Mouse (Mus musculus) gastrocnemius, adult 2 months (tissue): ENCODE measurements around the gene Dgki. TPM values are rescaled to one million over a fixed set of nuclear protein-coding genes. Genes with fewer than 3 reads are reported as not detected.

ENCODE experiments used
- DNase-seq: peaks from one replicate; pipeline ENCODE4 v3.0.0; 2022
- H3K27ac ChIP-seq: fragments of 200-600 bp; 2 replicates; pipeline ENCODE4 v1.8.1; 2022; ENCODE audit warnings: mild to moderate bottlenecking
- H3K4me3 ChIP-seq: fragments of 200-600 bp; 2 replicates; pipeline ENCODE4 v1.8.1; 2022; ENCODE audit warnings: mild to moderate bottlenecking, moderate library complexity
- CTCF ChIP-seq: fragments of 200-600 bp; IDR thresholded peaks from 2 replicates; pipeline ENCODE4 v1.8.1; 2022; ENCODE audit warnings: antibody characterized with exemption, mild to moderate bottlenecking, moderate library complexity
- intact Hi-C: fragments of 180-260 bp; cut with DNase I; formaldehyde crosslinking; loops from one replicate; pipeline ENCODE4 v1.15.1; 2025
- total RNA-seq, 2 experiments: library from RNA; stranded (reverse); gene quantifications; 2 replicates each; pipeline ENCODE4 v1.2.3; 2021

Dgki gene
- total RNA-seq, 2 experiments from 2014 or later = 0.25 TPM; not detected in 1

GRCm38 (mm10) chr6:36880643-36881263 lies 419.2 kb downstream of the Dgki start:
- Histone ChIP-seq H3K27ac (no peak overlapping the region), H3K4me3 (no peak overlapping the region)
- no peak for TF ChIP-seq CTCF
- intact Hi-C loops = no loop called here
- peak; percentile 24 for DNase-seq

GRCm38 (mm10) chr6:36877399-36877798 lies 422.6 kb downstream of the Dgki start:
- DNase-seq = no peak
- Histone ChIP-seq H3K4me3 (no peak overlapping the region), H3K27ac (no peak overlapping the region)
- intact Hi-C loops = no loop called here
- TF ChIP-seq CTCF = no peak

- TF ChIP-seq CTCF = no peak
- intact Hi-C loops = no loop called here
- DNase-seq = no peak
- no peak overlapping the region for H3K27ac ChIP-seq
- no peak overlapping the region for H3K4me3 ChIP-seq
These were observed 423.6 kb downstream of the Dgki start for GRCm38 (mm10) chr6:36876426-36876825.

- Histone ChIP-seq H3K4me3 (no peak overlapping the region), H3K27ac (no peak overlapping the region)
- intact Hi-C loops = no loop called here
- no peak for DNase-seq
- TF ChIP-seq CTCF = no peak
These were observed 424.1 kb downstream of the Dgki start for GRCm38 (mm10) chr6:36875926-36876325.

GRCm38 (mm10) chr6:36872876-36873275 lies 427.1 kb downstream of the Dgki start:
- TF ChIP-seq CTCF = no peak
- intact Hi-C loops = no loop called here
- Histone ChIP-seq H3K4me3 (no peak overlapping the region), H3K27ac (no peak overlapping the region)
- no peak for DNase-seq

GRCm38 (mm10) chr6:36868217-36868616 lies 431.8 kb downstream of the Dgki start:
- Histone ChIP-seq H3K4me3 (no peak overlapping the region), H3K27ac (no peak overlapping the region)
- intact Hi-C loops = no loop called here
- no peak for TF ChIP-seq CTCF
- DNase-seq = no peak

- intact Hi-C loops = no loop called here
- H3K4me3 ChIP-seq = no peak overlapping the region
- no peak overlapping the region for H3K27ac ChIP-seq
- DNase-seq = no peak
- no peak for TF ChIP-seq CTCF
These were observed 441.5 kb downstream of the Dgki start for GRCm38 (mm10) chr6:36858258-36859041.

- no peak for DNase-seq
- intact Hi-C loops = no loop called here
- Histone ChIP-seq H3K27ac (no peak overlapping the region), H3K4me3 (no peak overlapping the region)
- no peak for TF ChIP-seq CTCF
These were observed 442.2 kb downstream of the Dgki start for GRCm38 (mm10) chr6:36857627-36858257.

GRCm38 (mm10) chr6:36850422-36851129 lies 449.4 kb downstream of the Dgki start:
- no peak overlapping the region for H3K4me3 ChIP-seq
- peak; percentile 42 for DNase-seq
- TF ChIP-seq CTCF = no peak
- H3K27ac ChIP-seq = no peak overlapping the region
- intact Hi-C loops = no loop called here

- intact Hi-C loops = no loop called here
- DNase-seq = no peak
- TF ChIP-seq CTCF = no peak
- H3K27ac ChIP-seq = no peak overlapping the region
- H3K4me3 ChIP-seq = no peak overlapping the region
These were observed 454.7 kb downstream of the Dgki start for GRCm38 (mm10) chr6:36845288-36845687.

- intact Hi-C loops = no loop called here
- DNase-seq = no peak
- no peak overlapping the region for H3K4me3 ChIP-seq
- TF ChIP-seq CTCF = no peak
- H3K27ac ChIP-seq = no peak overlapping the region
These were observed 455.7 kb downstream of the Dgki start for GRCm38 (mm10) chr6:36844258-36844657.

GRCm38 (mm10) chr6:36843031-36843488 lies 456.9 kb downstream of the Dgki start:
- TF ChIP-seq CTCF = no peak
- DNase-seq = peak; percentile 36
- no peak overlapping the region for H3K4me3 ChIP-seq
- peak overlapping the region; percentile 28; the same call in 1 of the 2 replicates for H3K27ac ChIP-seq
- intact Hi-C loops = no loop called here
